Mouse (Mus musculus) right cerebral cortex, postnatal 14 days (tissue): ENCODE results near the gene Cyb5b.

Experiments used
- DNase-seq: peaks from one replicate; pipeline ENCODE4 v3.0.0; 2022

Gene Cyb5b

DNA sequence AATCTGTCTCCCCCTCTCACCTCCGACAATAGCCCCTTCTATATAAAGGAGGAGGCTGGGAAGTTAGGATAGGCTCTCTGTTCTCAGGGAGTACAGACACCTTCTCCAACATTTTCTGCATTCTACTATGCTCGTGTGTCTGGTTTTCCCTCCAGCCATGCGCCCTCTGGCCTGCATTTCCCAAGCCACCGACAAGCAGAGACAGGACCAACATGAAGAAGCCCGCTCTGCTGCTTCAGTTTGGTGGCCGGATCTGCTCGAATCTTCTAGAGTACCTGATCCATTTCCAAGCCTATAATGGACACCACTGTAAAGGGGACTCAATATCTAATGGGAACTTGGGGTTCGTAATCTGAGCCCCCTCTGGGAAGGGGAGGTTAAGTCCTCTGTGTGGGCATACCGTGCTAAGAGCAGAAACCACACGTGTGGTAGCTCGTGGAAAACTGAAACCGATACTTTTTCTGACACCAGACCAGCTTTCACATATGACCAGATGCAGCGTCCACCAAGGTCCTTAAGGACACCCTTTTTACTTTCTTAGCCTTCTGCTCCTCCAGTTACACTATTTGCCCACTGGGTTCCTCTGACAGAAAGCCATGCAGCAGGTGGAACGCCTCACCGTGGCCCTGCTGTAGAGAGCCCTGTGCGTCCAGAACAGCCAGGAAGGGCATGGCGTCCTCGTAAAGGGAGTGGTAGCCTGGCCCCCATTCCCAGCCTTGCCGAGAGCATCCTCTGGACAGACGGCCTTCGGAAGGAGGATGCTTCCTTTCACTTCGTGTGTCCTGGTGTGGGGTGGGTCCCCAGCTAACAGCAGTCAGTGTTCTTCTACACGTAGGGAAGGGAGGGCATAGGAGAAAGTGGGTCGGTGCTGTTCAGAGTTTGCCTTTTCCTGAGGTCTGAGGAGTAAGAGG lies 17.6 kb upstream of the Cyb5b start:
- no peak for DNase-seq

DNA sequence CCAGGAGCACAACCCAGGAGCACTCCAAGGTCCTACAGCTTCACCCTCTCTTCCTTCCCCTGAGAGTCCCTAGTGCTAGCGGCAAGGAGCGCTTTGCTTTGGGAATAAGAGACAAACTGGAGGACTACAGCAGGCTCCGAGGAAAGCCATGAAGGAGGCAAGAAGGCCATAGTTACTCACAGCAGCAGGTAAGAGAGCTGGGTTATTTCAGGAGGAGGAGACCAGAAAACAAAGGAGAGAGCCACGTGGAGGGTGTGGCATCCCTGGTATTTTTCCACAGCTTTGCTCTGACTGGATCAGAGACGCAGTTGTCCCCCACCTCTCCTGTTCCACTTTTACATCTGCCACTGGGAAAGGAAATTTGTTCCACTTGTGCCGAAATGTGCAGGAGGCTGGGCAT lies 16.6 kb upstream of the Cyb5b start:
- no peak for DNase-seq

- no peak for DNase-seq
Measured at GRCm38 (mm10) chr8:107136003-107136612, 14.3 kb upstream of the Cyb5b start.

DNA sequence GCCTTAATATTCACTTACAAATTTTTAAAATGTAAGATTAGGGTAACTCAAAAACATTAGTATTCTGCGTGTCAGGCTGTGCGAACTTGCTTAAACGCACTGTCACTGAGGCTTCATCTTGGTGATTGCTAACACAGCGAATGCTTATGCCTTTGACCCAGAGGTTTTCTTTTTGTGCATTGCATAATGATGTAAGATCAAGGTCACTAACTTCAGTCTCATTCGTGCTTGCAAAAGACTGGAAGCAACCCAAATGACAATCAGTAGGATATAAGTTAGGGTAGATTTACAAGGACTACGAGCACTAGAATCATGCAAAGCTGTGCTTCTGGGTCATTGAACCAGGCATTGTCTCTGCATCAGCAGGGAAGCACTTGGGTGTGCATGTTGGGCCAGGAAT lies 12.8 kb upstream of the Cyb5b start:
- DNase-seq = no peak

GRCm38 (mm10) chr8:107138338-107138737 lies 12.1 kb upstream of the Cyb5b start:
- no peak for DNase-seq

DNA sequence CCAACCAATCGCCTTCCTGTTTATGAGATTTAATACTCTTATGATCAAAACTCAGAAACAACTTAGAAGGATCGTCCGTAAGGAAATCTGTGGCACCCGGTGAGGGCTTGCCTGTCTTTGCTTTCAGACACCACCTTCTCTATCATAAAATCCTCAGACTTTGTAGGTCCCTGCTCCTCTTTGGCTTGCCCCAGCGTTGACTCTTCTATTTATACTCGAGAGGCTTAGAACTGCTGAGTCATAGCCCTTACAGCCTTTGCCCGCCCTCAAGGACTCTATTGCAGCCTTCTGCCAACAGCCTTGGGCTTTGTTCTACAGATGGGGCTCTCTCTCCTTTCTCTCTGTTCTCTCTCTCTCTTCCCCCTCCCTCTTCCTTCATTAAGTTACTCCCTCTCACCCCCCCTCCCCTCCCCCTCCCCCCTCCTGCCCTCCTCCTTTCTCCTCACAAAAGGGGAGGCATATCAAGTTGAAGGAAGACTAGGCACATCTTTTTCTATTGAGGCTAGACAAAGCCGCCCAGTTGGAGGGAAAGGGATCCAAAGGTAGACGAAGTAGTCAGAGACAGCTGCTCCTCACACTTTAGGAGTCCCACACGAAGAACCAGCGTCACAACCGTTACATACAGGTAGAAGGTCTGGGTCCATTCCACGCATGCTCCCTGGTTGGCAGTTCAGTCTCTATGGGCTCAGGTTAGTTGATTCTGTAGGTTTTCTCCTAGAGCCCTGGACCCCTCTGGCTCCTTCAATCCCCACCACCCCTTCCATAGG lies 10.6 kb upstream of the Cyb5b start:
- DNase-seq = no peak

- DNase-seq = no peak
Measured at GRCm38 (mm10) chr8:107142539-107142938, 7.9 kb upstream of the Cyb5b start.

DNA sequence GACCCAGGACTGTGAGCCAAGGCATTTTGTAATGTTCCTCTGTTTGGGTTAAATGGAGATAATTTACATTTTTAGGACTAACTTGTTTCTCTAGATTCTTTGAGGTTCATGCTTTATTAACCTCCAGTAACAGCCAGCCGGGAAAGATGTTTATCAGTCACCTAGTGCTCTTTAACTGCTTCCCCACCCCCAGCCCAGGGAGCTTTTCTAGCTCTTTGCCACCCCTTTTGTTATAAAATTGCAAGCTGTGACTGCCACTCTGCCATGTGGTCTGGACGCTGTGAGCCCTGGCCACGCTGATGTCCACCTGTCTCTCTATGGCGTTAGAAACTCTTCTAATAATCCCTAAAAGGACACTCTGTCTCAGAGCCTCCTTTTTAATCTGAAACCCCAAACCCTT lies 6.9 kb upstream of the Cyb5b start:
- no peak for DNase-seq

- no peak for DNase-seq
Measured at GRCm38 (mm10) chr8:107146186-107146585, 4.3 kb upstream of the Cyb5b start.

DNA sequence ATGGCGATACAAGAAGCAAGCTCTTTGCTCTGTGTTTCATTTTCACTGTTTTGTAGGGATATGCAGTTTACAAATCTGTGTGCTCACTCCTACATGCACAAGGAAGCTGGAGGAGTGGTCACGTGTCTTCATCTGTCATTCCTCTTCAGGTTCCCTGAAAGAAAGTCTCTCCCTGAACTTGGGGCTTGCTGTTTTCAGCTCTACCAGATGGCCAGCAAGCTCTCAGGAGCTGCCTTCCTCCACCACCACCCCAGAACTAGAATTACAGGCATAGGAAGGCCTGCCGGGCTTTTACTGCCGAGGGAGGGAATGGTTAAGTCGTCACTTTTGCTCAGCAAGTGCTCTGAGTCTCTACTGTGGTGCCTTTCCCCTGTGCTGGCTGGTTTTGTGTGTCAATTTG lies 1.6 kb upstream of the Cyb5b start:
- no peak for DNase-seq

DNA sequence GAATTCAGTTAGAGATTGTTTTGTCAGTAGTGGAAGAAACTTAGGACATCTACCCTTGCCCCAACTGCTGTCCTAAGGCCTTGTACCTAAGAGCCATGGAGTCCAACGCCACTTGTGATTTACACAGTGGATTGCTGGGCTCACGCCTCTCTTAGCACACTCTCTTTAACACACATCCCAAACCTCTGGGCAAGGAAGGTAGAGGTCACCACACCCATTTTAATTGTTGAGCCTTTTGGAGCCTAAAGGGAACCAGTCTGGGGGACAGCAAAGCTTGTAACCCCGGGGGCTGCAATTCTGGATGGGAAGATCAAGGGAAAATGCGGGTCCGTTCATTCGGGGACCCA lies 410 bp upstream of the Cyb5b start:
- no peak for DNase-seq

DNA sequence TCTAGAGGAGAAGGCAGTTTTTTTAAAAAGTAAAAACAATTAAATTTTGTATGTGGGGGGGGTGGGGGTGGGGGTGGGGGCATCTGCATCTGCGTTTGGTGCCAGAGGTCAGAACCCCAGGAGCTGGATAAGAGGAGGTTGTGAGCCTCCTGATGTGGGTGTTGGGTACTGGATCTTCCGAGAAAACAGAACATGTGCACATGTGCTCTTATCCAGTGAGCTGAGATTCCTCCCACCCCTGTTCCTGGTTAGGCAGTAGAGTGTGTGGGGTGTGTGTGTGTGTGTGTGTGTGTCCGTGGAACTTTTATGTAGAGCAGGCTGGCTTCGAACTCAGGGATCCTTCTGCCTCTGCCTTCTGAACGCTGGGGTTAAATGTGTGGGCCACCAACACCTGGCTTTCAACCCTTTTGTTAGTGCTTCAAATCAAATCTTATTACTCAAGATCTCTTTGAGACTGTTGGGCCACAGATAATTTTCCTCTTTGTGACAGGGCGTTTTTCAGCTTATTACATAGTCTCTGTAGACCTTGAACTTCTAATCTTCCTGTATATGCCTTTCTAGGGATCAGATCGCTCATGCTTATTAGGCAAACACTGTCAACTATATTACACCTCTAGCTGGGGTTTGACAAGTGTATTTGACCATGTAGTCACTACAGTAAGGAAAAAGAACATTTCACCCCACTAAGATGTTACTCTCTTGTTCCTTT lies 926 bp downstream of the Cyb5b start:
- DNase-seq = no peak

DNA sequence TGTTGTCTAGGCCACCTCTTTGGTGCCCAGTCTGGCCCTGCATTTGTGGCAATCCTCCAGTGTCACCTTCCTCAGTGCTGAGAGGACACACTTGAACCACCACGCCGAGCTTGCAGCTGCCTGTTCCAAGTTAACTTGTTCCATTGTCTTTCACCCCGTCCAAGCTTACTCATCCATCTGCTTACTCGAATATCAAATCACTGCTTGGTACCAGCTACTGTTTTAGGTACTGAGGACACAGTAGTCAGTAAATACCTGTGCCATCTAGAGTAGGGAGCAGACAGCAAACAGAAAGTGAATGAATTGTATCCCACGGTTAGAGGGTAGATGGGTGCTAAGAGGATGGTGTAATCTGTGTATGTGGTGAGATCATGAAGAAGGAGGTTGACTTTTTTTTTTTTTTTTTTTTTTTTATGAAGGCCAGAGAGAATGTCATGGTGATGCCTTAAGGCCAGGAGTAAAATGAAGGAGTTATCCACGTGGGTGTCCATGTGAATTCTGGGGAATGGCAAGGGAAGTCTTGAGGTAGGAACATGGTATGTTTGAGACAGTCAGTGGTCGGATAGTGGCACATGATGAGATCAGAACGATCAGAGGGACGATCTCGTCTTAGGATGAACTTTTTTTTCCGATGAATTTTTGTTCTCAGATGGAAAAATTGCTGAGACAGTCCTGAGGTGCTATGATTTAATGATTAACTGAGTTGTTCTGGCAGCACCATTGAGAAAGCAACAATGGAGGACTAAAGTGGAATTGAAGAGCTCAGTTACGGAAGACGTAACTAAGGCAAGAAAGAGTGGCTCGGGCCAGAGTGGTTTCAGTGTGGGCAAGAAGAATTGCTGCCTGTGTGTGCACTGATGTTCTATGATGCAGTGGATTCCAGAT lies 3.1 kb downstream of the Cyb5b start:
- no peak for DNase-seq

- DNase-seq = no peak
Measured at GRCm38 (mm10) chr8:107156816-107157215, 6.4 kb downstream of the Cyb5b start.

GRCm38 (mm10) chr8:107157836-107158235 lies 7.4 kb downstream of the Cyb5b start:
- DNase-seq = no peak

DNA sequence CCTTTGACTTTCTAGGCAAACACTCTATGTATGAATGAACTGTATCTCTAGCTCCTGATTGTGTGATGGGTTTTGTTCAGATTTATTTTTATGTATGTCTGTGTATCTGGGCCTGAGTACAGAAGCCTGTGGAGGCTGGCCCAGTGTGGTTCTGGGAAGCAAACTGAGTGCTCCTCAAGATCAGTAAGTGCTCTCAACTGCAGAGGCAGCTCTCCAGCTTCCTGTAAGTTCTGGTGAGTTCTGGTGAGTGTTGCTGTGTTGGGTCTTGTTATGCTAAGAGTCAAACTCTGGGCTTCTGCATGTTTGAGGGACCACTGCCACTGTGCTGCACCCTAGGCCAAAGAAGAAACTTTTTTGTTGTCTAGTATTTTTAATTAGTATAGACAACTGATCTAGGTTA lies 8.4 kb downstream of the Cyb5b start:
- no peak for DNase-seq

DNA sequence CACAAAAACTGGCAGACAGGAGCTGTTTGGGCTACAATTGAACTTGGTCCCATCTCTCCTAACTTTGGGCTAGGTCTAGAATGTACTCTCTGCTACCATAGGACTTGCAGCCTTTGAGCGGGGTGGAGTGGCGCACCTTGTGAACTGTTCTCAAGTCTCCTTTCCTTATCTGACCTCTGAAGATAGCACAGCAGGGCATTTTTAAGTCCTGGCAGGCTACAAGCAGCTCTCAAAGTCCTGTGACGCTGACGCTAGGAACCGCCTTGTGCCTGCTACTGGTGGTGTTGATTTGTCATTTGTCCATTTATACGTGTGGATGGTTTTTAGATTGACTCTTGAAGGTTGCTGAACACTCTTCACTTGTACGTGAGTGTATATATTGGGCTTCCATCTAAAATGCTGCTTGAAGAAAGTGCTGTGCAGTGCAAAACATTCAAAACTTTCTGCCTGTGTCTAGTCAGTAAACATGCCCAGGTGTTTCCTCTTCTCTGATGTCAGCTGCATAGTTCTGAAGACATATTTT lies 13.9 kb downstream of the Cyb5b start:
- DNase-seq = no peak

GRCm38 (mm10) chr8:107165745-107166144 lies 15.3 kb downstream of the Cyb5b start:
- DNase-seq = no peak

DNA sequence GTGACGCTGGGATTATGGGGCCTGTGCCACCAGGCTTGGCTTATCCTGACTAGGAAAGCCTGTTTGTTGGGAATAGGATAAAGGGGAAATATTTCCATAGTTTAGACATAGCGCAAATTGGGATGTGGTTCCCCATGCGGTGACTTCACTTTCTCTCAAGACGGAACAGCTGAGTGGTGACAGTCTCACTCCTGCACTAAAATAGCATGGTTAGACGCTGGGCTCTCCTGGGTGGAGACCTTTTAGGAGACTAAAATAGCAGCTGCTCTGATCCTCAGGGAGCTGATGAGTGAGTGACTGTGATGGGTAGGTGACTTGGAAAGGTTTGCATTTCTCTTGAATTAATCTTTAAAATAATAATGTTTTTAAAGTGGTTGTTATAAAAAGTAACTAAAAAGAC lies 17.4 kb downstream of the Cyb5b start:
- no peak for DNase-seq

DNA sequence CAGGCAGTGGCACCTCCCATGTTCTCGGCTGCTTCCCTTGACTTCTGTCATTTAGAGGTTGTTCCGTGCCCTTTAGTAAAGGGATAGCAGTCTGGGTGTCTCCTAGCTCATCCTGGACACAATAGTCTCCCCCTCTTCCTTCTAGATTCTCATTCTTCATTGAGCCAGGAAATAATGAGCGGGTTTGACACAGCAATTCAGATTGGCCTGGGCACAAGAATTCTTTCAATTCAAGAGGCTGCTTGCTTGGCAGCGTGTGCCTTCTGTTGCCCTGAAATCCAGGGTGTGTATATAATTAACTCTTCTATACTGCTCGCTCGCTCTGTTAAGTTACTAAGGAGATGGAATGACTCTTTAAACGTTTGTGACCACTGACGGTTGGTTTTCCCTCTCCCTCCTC lies 21.7 kb downstream of the Cyb5b start:
- no peak for DNase-seq

DNA sequence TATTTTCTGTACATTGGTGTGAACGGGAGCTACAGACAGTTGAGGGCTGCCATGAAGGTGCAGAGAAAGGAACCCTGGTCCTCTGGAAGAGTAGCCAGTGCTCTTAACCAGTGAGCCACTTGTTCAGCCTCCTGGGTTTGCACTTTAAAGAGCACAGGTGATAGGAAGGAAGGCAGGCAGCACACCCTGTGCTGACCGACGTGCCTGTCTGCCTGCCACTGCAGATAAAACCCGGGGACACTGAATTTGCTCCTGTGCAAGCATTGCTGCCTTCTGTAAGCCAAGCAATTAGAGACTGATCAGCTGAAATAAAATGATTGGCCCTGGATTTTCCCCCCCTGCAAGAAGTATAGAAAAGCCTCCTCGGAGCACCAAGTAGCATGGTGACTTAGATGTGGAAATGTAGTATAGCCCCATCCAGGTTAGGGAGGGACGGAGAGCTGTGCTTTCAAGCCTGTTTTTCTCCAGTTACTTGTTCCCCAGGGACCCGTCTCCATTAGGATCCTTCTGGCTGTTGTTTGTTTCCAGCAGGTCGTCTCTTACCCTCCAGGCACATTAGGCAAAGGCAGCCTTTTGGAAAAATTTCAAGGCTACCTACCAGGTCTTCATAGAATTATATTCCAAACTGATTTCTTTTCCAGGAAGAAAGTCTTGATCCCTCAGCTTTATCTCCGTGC lies 22.7 kb downstream of the Cyb5b start:
- no peak for DNase-seq
